Mouse (Mus musculus) myocyte (in vitro differentiated cells): ENCODE results near the gene Pnmt.

Experiments used
- E2F4 ChIP-seq: IDR thresholded peaks from one replicate; pipeline ENCODE4 v1.6.1; 2011; ENCODE audit warnings: mild to moderate bottlenecking, control low read depth, moderate library complexity; ENCODE audit not compliant: insufficient read depth
- MAX ChIP-seq: IDR thresholded peaks from one replicate; pipeline ENCODE4 v1.6.1; 2011; ENCODE audit warnings: low read depth, mild to moderate bottlenecking, control low read depth
- MYOD1 ChIP-seq, 3 experiments: IDR thresholded peaks; one replicate each; pipeline ENCODE4 v1.6.1; 2011; ENCODE audit warnings: control low read depth in 2 of 3, low read depth in 2 of 3, mild to moderate bottlenecking in 2 of 3, moderate library complexity in 1 of 3; ENCODE audit not compliant: insufficient read length in 2 of 3, control insufficient read depth in 1 of 3
- MYOG ChIP-seq, 3 experiments: IDR thresholded peaks; one replicate each; pipeline ENCODE4 v1.6.1; 2011; ENCODE audit warnings: control low read depth in 2 of 3, low read depth in 2 of 3, mild to moderate bottlenecking in 2 of 3; ENCODE audit not compliant: insufficient read length in 2 of 3, control insufficient read depth in 1 of 3, insufficient read depth in 1 of 3
- POLR2A ChIP-seq: IDR thresholded peaks from one replicate; pipeline ENCODE4 v1.6.1; 2011; ENCODE audit warnings: low read depth, mild to moderate bottlenecking, control low read depth, moderate library complexity; ENCODE audit not compliant: insufficient read length
- POLR2AphosphoS2 ChIP-seq: IDR thresholded peaks from one replicate; pipeline ENCODE4 v1.6.1; 2011; ENCODE audit warnings: low read depth, control low read depth; ENCODE audit not compliant: insufficient read length
- TCF12 ChIP-seq: IDR thresholded peaks from one replicate; pipeline ENCODE4 v1.6.1; 2011; ENCODE audit warnings: mild to moderate bottlenecking, control low read depth; ENCODE audit not compliant: poor library complexity, insufficient read depth, severe bottlenecking
- TCF3 ChIP-seq: IDR thresholded peaks from one replicate; pipeline ENCODE4 v1.6.1; 2011; ENCODE audit warnings: low read depth, control low read depth; ENCODE audit not compliant: insufficient read length
- USF1 ChIP-seq: IDR thresholded peaks from one replicate; pipeline ENCODE4 v1.6.1; 2011; ENCODE audit warnings: low read depth, mild to moderate bottlenecking, control low read depth, moderate library complexity

DNA sequence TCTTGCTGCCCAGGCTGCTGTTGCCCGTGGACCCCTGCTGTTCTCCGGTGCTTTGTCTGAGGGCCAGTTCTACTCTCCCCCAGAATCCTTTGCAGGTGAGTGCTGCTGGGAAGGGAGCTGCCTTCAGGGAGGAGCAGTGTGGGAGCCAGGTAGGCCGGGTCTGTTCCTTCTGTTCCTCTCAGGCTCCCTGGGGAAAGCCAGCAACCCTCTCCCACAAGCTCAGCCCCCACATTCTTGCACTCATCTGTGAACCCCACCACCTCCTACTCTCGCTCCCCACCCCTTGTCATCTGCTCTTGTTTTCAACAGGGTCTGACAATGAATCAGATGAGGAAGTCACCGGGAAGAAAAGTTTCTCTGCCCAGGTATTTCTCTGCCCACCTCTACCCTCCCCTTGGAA is 9.5 kb upstream of the Pnmt start:
- TF ChIP-seq USF1 = no peak
- no peak for TF ChIP-seq POLR2A
- no peak for TF ChIP-seq E2F4
- TF ChIP-seq MYOG (IDR thresholded peaks at IDR 0.05; ENCODE audit: control insufficient read depth in 1 of 3, insufficient read depth in 1 of 3, insufficient read length in 2 of 3, low read depth in 2 of 3) = no peak
- TF ChIP-seq MYOD1 (IDR thresholded peaks at IDR 0.05; ENCODE audit: control insufficient read depth in 1 of 3, insufficient read length in 2 of 3, low read depth in 2 of 3) = no peak
- TF ChIP-seq TCF12 = no peak
- TF ChIP-seq MAX = no peak
- no peak for TF ChIP-seq POLR2AphosphoS2
- no peak for TF ChIP-seq TCF3
